Mouse (Mus musculus): Measurements from ENCODE around the gene Mettl13. TPM values are rescaled to one million over a fixed set of nuclear protein-coding genes. Genes with fewer than 3 reads are reported as not detected.
A peak's percentile ranks its signal among the peaks of the same experiment; 100 is the strongest.

Mettl13 gene
- polyA plus RNA-seq (2016; fragmentation: Nextera tagmentation; extraction: Ambion mirVana) = 23.4 and 26.1 TPM in 2 replicates

- peak within 1 kb of the TSS; percentile 72 for H3K9ac ChIP-seq
- H3K4me3 ChIP-seq (replicated peaks) = peak within 1 kb of the TSS; percentile 71
- H3K4me2 ChIP-seq = peak within 1 kb of the TSS; percentile 93
- peaks cover 16% of the 10 kb centered on the region for H3K4me1 ChIP-seq
- peak within 1 kb of the TSS; percentile 54 for H3K27ac ChIP-seq
- H3K27me3 ChIP-seq = no peaks in the 10 kb centered on the region
- peaks cover 30% of the 10 kb centered on the region for H3K36me3 ChIP-seq (replicated peaks)
- no peaks in the 10 kb centered on the region for H3K9me3 ChIP-seq
- ATAC-seq (ENCODE audit: low FRiP score) = peak; percentile 100
- WGBS = under 1% methylated on average over 52 of the region's 52 CpGs
Observed at GRCm38 (mm10) chr1:162548016-162548916, at the start of gene Mettl13. Gene Mettl13, minus strand, starts transcription at chr1:162548551.

- Histone ChIP-seq H3K36me3 (replicated peaks) (peaks cover 12% of the 10 kb centered on the region), H3K9ac (no peak overlapping the region), H3K4me1 (peaks cover 3% of the 10 kb centered on the region; the same call in 1 of the 2 replicates), H3K9me3 (no peaks in the 10 kb centered on the region), H3K27me3 (no peaks in the 10 kb centered on the region), H3K27ac (no peak overlapping the region), H3K4me3 (replicated peaks) (no peak overlapping the region), H3K4me2 (no peak overlapping the region)
- ATAC-seq (ENCODE audit: low FRiP score) = no peak
- WGBS = 93% methylated on average over 3 of the region's 3 CpGs
Observed at GRCm38 (mm10) chr1:162597379-162598102, 49.2 kb upstream of the Mettl13 start.

- no peak overlapping the region for H3K27ac ChIP-seq
- H3K9ac ChIP-seq = no peak overlapping the region
- H3K4me1 ChIP-seq = peaks cover 8% of the 10 kb centered on the region; the same call in 1 of the 2 replicates
- H3K36me3 ChIP-seq (replicated peaks) = no peaks in the 10 kb centered on the region
- no peaks in the 10 kb centered on the region for H3K27me3 ChIP-seq
- WGBS = 84% methylated on average over 8 of the region's 8 CpGs
- no peaks in the 10 kb centered on the region for H3K9me3 ChIP-seq
- no peak overlapping the region for H3K4me2 ChIP-seq
- ATAC-seq (ENCODE audit: low FRiP score) = no peak
- no peak overlapping the region for H3K4me3 ChIP-seq (replicated peaks)
Observed at GRCm38 (mm10) chr1:162590415-162590997, 42.2 kb upstream of the Mettl13 start.

- 0 out of 2 replicates have a peak overlapping the region, but pooled peaks have one; percentile 19 for H3K4me2 ChIP-seq
- peak; percentile 90 for ATAC-seq (ENCODE audit: low FRiP score)
- H3K9ac ChIP-seq = no peak overlapping the region
- WGBS = 4% methylated on average over 9 of the region's 9 CpGs
- no peak overlapping the region for H3K4me3 ChIP-seq (replicated peaks)
- H3K27me3 ChIP-seq = no peaks in the 10 kb centered on the region
- no peak overlapping the region for H3K27ac ChIP-seq
- no peaks in the 10 kb centered on the region for H3K9me3 ChIP-seq
- peaks cover 8% of the 10 kb centered on the region; the same call in 1 of the 2 replicates for H3K4me1 ChIP-seq
- peaks cover 3% of the 10 kb centered on the region; the same call in 1 of the 2 replicates for H3K36me3 ChIP-seq (replicated peaks)
Observed at GRCm38 (mm10) chr1:162589443-162589842, 41.1 kb upstream of the Mettl13 start.

- H3K27me3 ChIP-seq = no peaks in the 10 kb centered on the region
- H3K4me1 ChIP-seq = peaks cover 8% of the 10 kb centered on the region; the same call in 1 of the 2 replicates
- H3K9me3 ChIP-seq = no peaks in the 10 kb centered on the region
- no peak overlapping the region for H3K4me2 ChIP-seq
- WGBS = 83% methylated on average over 3 of the region's 3 CpGs
- H3K4me3 ChIP-seq (replicated peaks) = no peak overlapping the region
- H3K36me3 ChIP-seq (replicated peaks) = peaks cover 7% of the 10 kb centered on the region; the same call in 1 of the 2 replicates
- no peak overlapping the region for H3K9ac ChIP-seq
- no peak for ATAC-seq (ENCODE audit: low FRiP score)
- H3K27ac ChIP-seq = no peak overlapping the region
Observed at GRCm38 (mm10) chr1:162588606-162589005, 40.3 kb upstream of the Mettl13 start.

GRCm38 (mm10) chr1:162586282-162586681, 37.9 kb upstream of the Mettl13 start:
- H3K9ac ChIP-seq = no peak overlapping the region
- WGBS = 86% methylated on average over 4 of the region's 4 CpGs
- no peak for ATAC-seq (ENCODE audit: low FRiP score)
- H3K36me3 ChIP-seq (replicated peaks) = peaks cover 13% of the 10 kb centered on the region; the same call in 1 of the 2 replicates
- H3K9me3 ChIP-seq = no peaks in the 10 kb centered on the region
- H3K27me3 ChIP-seq = no peaks in the 10 kb centered on the region
- H3K4me1 ChIP-seq = peaks cover 8% of the 10 kb centered on the region; the same call in 1 of the 2 replicates
- H3K27ac ChIP-seq = no peak overlapping the region
- no peak overlapping the region for H3K4me3 ChIP-seq (replicated peaks)
- H3K4me2 ChIP-seq = no peak overlapping the region

- Histone ChIP-seq H3K4me1 (no peaks in the 10 kb centered on the region), H3K4me2 (no peak overlapping the region), H3K4me3 (replicated peaks) (no peak overlapping the region), H3K27me3 (no peaks in the 10 kb centered on the region), H3K27ac (no peak overlapping the region), H3K9ac (no peak overlapping the region), H3K9me3 (no peaks in the 10 kb centered on the region), H3K36me3 (replicated peaks) (peaks cover 29% of the 10 kb centered on the region)
- WGBS = 87% methylated on average over 2 of the region's 2 CpGs
- ATAC-seq (ENCODE audit: low FRiP score) = no peak
Observed at GRCm38 (mm10) chr1:162582884-162583283, 34.5 kb upstream of the Mettl13 start.

GRCm38 (mm10) chr1:162575098-162575497, 26.7 kb upstream of the Mettl13 start:
- Histone ChIP-seq H3K27ac (no peak overlapping the region), H3K4me3 (replicated peaks) (no peak overlapping the region), H3K27me3 (no peaks in the 10 kb centered on the region), H3K9ac (no peak overlapping the region), H3K4me1 (peaks cover 7% of the 10 kb centered on the region; the same call in 1 of the 2 replicates), H3K9me3 (no peaks in the 10 kb centered on the region), H3K4me2 (no peak overlapping the region), H3K36me3 (replicated peaks) (peaks cover 30% of the 10 kb centered on the region)
- WGBS = 97% methylated on average over 3 of the region's 3 CpGs
- ATAC-seq (ENCODE audit: low FRiP score) = no peak

- Histone ChIP-seq H3K27ac (peak overlapping the region; percentile 93), H3K4me2 (peak overlapping the region; percentile 66), H3K4me1 (peaks cover 13% of the 10 kb centered on the region), H3K27me3 (no peaks in the 10 kb centered on the region), H3K9me3 (no peaks in the 10 kb centered on the region), H3K9ac (peak overlapping the region; percentile 87), H3K4me3 (replicated peaks) (peak overlapping the region; percentile 87), H3K36me3 (replicated peaks) (peaks cover 13% of the 10 kb centered on the region)
- peak; percentile 21; the same call in 1 of the 2 replicates for ATAC-seq (ENCODE audit: low FRiP score)
- under 1% methylated on average over 42 of the region's 46 CpGs for WGBS
Observed at GRCm38 (mm10) chr1:162570931-162571601, 22.7 kb upstream of the Mettl13 start.

GRCm38 (mm10) chr1:162570260-162570748, 22.0 kb upstream of the Mettl13 start, which contains the start of gene Vamp4:
Gene Vamp4, plus strand, starts transcription at chr1:162570515.
- peak within 1 kb of the TSS; percentile 93 for H3K27ac ChIP-seq
- no peaks in the 10 kb centered on the region for H3K27me3 ChIP-seq
- peak within 1 kb of the TSS; percentile 87 for H3K4me3 ChIP-seq (replicated peaks)
- peak; percentile 98 for ATAC-seq (ENCODE audit: low FRiP score)
- peaks cover 12% of the 10 kb centered on the region for H3K36me3 ChIP-seq (replicated peaks)
- H3K4me2 ChIP-seq = peak within 1 kb of the TSS; percentile 66
- H3K9ac ChIP-seq = peak within 1 kb of the TSS; percentile 87
- WGBS = under 1% methylated on average over 42 of the region's 43 CpGs
- H3K4me1 ChIP-seq = peaks cover 13% of the 10 kb centered on the region
- H3K9me3 ChIP-seq = no peaks in the 10 kb centered on the region

GRCm38 (mm10) chr1:162567351-162567750, 19.0 kb upstream of the Mettl13 start:
- H3K4me2 ChIP-seq = no peak overlapping the region
- peaks cover 13% of the 10 kb centered on the region for H3K4me1 ChIP-seq
- H3K27ac ChIP-seq = no peak overlapping the region
- 32% methylated on average over 3 of the region's 3 CpGs for WGBS
- H3K27me3 ChIP-seq = no peaks in the 10 kb centered on the region
- no peak overlapping the region for H3K4me3 ChIP-seq (replicated peaks)
- no peak overlapping the region for H3K9ac ChIP-seq
- no peaks in the 10 kb centered on the region for H3K36me3 ChIP-seq (replicated peaks)
- ATAC-seq (ENCODE audit: low FRiP score) = no peak
- H3K9me3 ChIP-seq = no peaks in the 10 kb centered on the region

All from forebrain, embryonic 12.5 days (tissue).